Mouse (Mus musculus) right cerebral cortex, adult 2 months (tissue): ENCODE results near the gene Dmrt1.

Source experiments
- DNase-seq, 2 experiments: peaks; one replicate each; pipeline ENCODE4 v3.0.0; 2021 to 2022; ENCODE audit warnings: low spot score in 2 of 2

Gene Dmrt1

GRCm38 (mm10) chr19:25564430-25564829 is 59.0 kb downstream of the Dmrt1 start:
- DNase-seq = no peak

GRCm38 (mm10) chr19:25569778-25570177 is 64.4 kb downstream of the Dmrt1 start:
- no peak for DNase-seq

GRCm38 (mm10) chr19:25574431-25574830 is 69.0 kb downstream of the Dmrt1 start:
- no peak for DNase-seq

- DNase-seq = no peak
These were observed 69.8 kb downstream of the Dmrt1 start for GRCm38 (mm10) chr19:25574981-25575814.

- no peak for DNase-seq
These were observed 72.9 kb downstream of the Dmrt1 start for GRCm38 (mm10) chr19:25578358-25578757.

- no peak for DNase-seq
These were observed 74.0 kb downstream of the Dmrt1 start for GRCm38 (mm10) chr19:25579440-25579839.

- DNase-seq = no peak
These were observed 92.4 kb downstream of the Dmrt1 start for GRCm38 (mm10) chr19:25597717-25598232.

- no peak for DNase-seq
These were observed 93.2 kb downstream of the Dmrt1 start for GRCm38 (mm10) chr19:25598626-25599025.

GRCm38 (mm10) chr19:25601966-25602365 is 96.5 kb downstream of the Dmrt1 start:
- no peak for DNase-seq

- DNase-seq = no peak
These were observed 102.2 kb downstream of the Dmrt1 start for GRCm38 (mm10) chr19:25607461-25608205.

GRCm38 (mm10) chr19:25608206-25608580 is 102.8 kb downstream of the Dmrt1 start:
- DNase-seq = no peak

GRCm38 (mm10) chr19:25608961-25609850 is 103.8 kb downstream of the Dmrt1 start:
- DNase-seq = peak in 1 of 2 experiments; percentile 10

GRCm38 (mm10) chr19:25610015-25610410 is 104.6 kb downstream of the Dmrt1 start, which contains the start of gene Dmrt3:
Dmrt3 (plus strand) TSS chr19:25610301.
- peak in 1 of 2 experiments; percentile 3 for DNase-seq

- peak in 1 of 2 experiments; percentile 19 for DNase-seq
These were observed 105.1 kb downstream of the Dmrt1 start for GRCm38 (mm10) chr19:25610411-25611111.

GRCm38 (mm10) chr19:25611116-25611515 is 105.7 kb downstream of the Dmrt1 start:
- DNase-seq = no peak

GRCm38 (mm10) chr19:25611876-25612805 is 106.7 kb downstream of the Dmrt1 start:
- DNase-seq = no peak

- no peak for DNase-seq
These were observed 107.4 kb downstream of the Dmrt1 start for GRCm38 (mm10) chr19:25612806-25613295.

GRCm38 (mm10) chr19:25613476-25614300 is 108.3 kb downstream of the Dmrt1 start:
- no peak for DNase-seq

GRCm38 (mm10) chr19:25615889-25616288 is 110.5 kb downstream of the Dmrt1 start:
- DNase-seq = no peak
